Mouse (Mus musculus) liver, adult 2 months (tissue): ENCODE data around the gene Trpm1.

Experiments used
- CTCF ChIP-seq: fragments of 200-500 bp; IDR thresholded peaks from 2 replicates; pipeline ENCODE4 v1.5.1; 2011; ENCODE audit warnings: low read depth, low read length, control low read depth
- POLR2A ChIP-seq: fragments of 200-500 bp; IDR thresholded peaks from 2 replicates; pipeline ENCODE4 v1.6.1; 2011; ENCODE audit warnings: low read length, control low read depth; ENCODE audit not compliant: insufficient read depth; ENCODE audit errors: extremely low read depth

GRCm38 (mm10) chr7:64275518-64275917 lies 121.9 kb downstream of the Trpm1 start:
- TF ChIP-seq CTCF = no peak
- no peak for TF ChIP-seq POLR2A
